Mouse (Mus musculus): ENCODE results near the gene Stard7.

DNA sequence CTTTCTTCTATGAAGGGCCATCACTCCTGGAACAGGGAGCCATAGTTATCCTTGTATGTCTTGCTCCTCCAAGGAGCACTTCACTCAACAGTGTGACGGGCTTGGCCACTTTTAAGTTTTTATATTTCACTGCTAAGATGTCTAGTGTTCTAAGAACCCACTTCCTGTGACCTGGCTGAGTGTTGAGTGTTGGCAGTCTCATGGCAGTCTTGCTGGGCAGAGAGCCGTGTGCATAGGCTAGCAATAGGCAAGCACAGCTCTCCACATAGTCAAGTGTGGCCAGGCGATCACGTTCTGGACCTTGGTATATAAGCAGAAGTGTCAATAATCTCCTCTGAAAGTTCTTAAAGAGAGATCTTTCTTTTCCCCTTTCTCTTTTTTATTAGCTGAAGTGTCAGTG, 48.1 kb downstream of the Stard7 start:
- TF ChIP-seq CTCF (IDR thresholded peaks at IDR 0.05; ENCODE audit: low read depth) = no peak
- no peak for TF ChIP-seq EP300 (IDR thresholded peaks at IDR 0.05; ENCODE audit: low read depth)
